Mouse (Mus musculus): ENCODE measurements around the gene Gmip. TPM values are rescaled to one million over a fixed set of nuclear protein-coding genes. Genes with fewer than 3 reads are reported as not detected.

Gene Gmip
- polyA plus RNA-seq, 1 experiment from 2014 or later: 7.3 TPM

DNA sequence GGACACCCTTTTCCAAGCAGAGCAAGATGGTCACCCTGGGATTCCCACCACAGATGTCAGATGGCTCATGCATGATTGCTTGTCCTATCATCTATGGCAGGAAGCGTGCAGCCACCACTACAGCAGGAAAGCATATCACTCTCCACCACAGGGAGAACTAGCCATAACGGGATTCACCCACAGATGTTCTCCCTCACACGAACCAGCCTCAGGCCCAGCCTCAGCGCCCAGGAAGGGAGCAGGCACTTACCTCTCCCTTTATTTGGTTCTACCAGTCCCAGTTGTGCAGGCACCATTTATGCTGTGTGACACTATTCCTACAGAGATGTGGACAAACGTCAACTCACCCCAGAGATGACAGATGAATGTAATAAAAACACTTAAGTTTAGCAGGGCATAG is 19.4 kb upstream of the Gmip start:
- Histone ChIP-seq H3K9me3 (ENCODE audit: control insufficient read depth, low read length) (no peaks in the 10 kb centered on the region), H3K27me3 (ENCODE audit: control insufficient read depth, insufficient read depth, low read length) (no peaks in the 10 kb centered on the region), H3K27ac (replicated peaks in 1 of 2; ENCODE audit: control insufficient read depth in 1 of 2, insufficient read depth in 1 of 2, low read depth in 2 of 2, low read length in 2 of 2) (no peak overlapping the region), H3K9ac (ENCODE audit: low read length) (no peak overlapping the region), H3K36me3 (ENCODE audit: control insufficient read depth, insufficient read depth, low read length) (peaks cover 8% of the 10 kb centered on the region), H3K4me1 (ENCODE audit: control insufficient read depth in 2 of 2, insufficient read depth in 2 of 2, low read length in 2 of 2) (peaks cover 4 to 19% of the 10 kb centered on the region in 2 experiments; a peak in 3 of 4 replicates), H3K4me2 (ENCODE audit: low read length) (no peak overlapping the region), H3K4me3 (ENCODE audit: control insufficient read depth in 1 of 2, insufficient read depth in 1 of 2, low read depth in 1 of 2, low read length in 2 of 2) (no peak overlapping the region)
- ATAC-seq (ENCODE audit: insufficient number of reproducible peaks, insufficient read depth, low FRiP score, low read depth): no peak
- 86% methylated on average over 5 of the region's 5 CpGs for WGBS

DNA sequence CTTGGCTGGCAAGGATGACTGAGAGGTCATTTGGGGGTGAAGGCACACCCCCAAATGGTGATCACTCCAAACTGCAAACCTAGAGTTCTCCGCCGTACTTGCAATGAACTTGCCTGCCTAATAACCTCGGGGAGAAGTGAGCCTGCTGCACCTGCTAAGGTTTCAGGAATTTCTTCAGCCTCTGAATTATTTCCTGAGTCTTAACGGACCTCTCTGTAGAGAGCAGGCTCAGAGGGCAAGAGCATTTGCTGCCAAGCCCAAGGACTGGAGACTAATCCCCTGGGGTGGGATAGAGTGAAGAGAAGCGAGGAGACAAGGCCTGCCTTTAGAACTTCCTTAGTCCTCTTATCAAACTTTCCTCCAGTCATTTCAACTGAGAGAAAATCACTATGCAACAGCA is 18.7 kb upstream of the Gmip start:
- Histone ChIP-seq H3K27me3 (ENCODE audit: control insufficient read depth, insufficient read depth, low read length) (no peaks in the 10 kb centered on the region), H3K4me2 (ENCODE audit: low read length) (peak overlapping the region; percentile 83; the same call in 1 of the 2 replicates), H3K9ac (ENCODE audit: low read length) (peak overlapping the region; percentile 90; the same call in 1 of the 2 replicates), H3K9me3 (ENCODE audit: control insufficient read depth, low read length) (no peaks in the 10 kb centered on the region), H3K27ac (replicated peaks in 1 of 2; ENCODE audit: control insufficient read depth in 1 of 2, insufficient read depth in 1 of 2, low read depth in 2 of 2, low read length in 2 of 2) (0 out of 4 replicates have a peak overlapping the region, but pooled peaks of 1 of the 2 experiments have one; percentile 86), H3K36me3 (ENCODE audit: control insufficient read depth, insufficient read depth, low read length) (peaks cover 15% of the 10 kb centered on the region), H3K4me1 (ENCODE audit: control insufficient read depth in 2 of 2, insufficient read depth in 2 of 2, low read length in 2 of 2) (peaks cover 4 to 19% of the 10 kb centered on the region in 2 experiments; a peak in 3 of 4 replicates), H3K4me3 (ENCODE audit: control insufficient read depth in 1 of 2, insufficient read depth in 1 of 2, low read depth in 1 of 2, low read length in 2 of 2) (peak overlapping the region in 1 of 2 experiments; percentile 82; a peak in 1 of 4 replicates)
- 50% methylated on average over 5 of the region's 5 CpGs for WGBS
- no peak for ATAC-seq (ENCODE audit: insufficient number of reproducible peaks, insufficient read depth, low FRiP score, low read depth)

DNA sequence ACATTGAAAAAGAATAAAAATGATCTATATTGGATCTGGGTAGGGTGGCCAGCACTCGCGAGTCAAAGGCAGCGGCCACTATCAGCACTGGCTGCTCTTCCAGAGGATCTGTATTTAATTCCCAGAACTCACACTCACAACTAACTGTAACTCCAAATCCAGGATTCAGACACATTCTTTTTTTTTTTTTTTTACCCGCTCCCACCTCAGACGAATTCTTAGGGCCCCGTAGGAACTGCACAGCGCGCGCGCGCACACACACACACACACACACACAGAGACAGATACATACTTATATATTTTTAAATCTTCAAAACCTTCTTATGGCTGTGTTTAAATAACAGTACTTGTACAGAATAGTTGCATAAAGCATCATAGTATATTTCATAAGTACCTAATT is 18.1 kb upstream of the Gmip start:
- WGBS: 27% methylated on average over 11 of the region's 11 CpGs
- H3K9ac ChIP-seq (ENCODE audit: low read length): peak overlapping the region; percentile 90
- no peaks in the 10 kb centered on the region for H3K27me3 ChIP-seq (ENCODE audit: control insufficient read depth, insufficient read depth, low read length)
- peak overlapping the region; percentile 73 to 82 for H3K4me3 ChIP-seq (ENCODE audit: control insufficient read depth in 1 of 2, insufficient read depth in 1 of 2, low read depth in 1 of 2, low read length in 2 of 2)
- no peak for ATAC-seq (ENCODE audit: insufficient number of reproducible peaks, insufficient read depth, low FRiP score, low read depth)
- H3K9me3 ChIP-seq (ENCODE audit: control insufficient read depth, low read length): no peaks in the 10 kb centered on the region
- peak overlapping the region; percentile 83 for H3K4me2 ChIP-seq (ENCODE audit: low read length)
- peaks cover 4 to 19% of the 10 kb centered on the region in 2 experiments; a peak in 3 of 4 replicates for H3K4me1 ChIP-seq (ENCODE audit: control insufficient read depth in 2 of 2, insufficient read depth in 2 of 2, low read length in 2 of 2)
- H3K27ac ChIP-seq (replicated peaks in 1 of 2; ENCODE audit: control insufficient read depth in 1 of 2, insufficient read depth in 1 of 2, low read depth in 2 of 2, low read length in 2 of 2): peak overlapping the region in 1 of 2 experiments; percentile 86; a peak in 2 of 4 replicates
- H3K36me3 ChIP-seq (ENCODE audit: control insufficient read depth, insufficient read depth, low read length): peaks cover 21% of the 10 kb centered on the region

DNA sequence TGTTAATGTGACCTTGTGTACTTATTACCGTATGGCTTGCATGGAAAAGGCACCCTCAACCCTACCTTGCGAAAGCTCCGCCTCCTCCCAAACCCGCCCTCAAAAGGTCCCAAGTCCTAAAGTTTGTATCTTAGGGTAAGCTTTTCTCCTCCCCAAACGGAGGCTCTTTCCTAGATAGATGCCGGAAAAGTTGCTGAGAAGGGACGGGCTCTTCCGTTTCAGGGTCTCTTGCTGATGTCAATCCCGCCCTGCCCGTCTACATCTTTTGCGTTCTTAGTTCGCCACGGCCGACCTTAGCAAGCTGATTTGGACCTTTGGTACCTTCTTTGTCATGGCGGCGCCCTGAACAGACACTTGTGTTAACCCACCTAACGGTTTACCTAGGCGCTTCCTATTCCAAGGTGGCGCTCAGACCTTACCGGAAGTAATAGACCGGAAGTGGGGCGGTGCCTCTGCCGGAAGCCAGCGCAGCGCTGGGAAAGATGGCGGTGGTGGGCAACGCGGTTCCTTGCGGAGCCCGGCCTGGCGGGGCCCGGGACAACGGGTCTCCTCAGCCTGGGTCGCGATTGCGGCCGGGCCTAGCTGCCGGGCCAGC is 17.6 kb upstream of the Gmip start, which contains the start of the genes Atp13a1 and Zfp866:
TSS of gene Atp13a1 (plus strand) at position 391 of the 595 bp plus-strand sequence.
TSS of gene Zfp866 (minus strand) at position 406 of the 595 bp plus-strand sequence.
- no peaks in the 10 kb centered on the region for H3K27me3 ChIP-seq (ENCODE audit: control insufficient read depth, insufficient read depth, low read length)
- under 1% methylated on average over 38 of the region's 38 CpGs for WGBS
- peak within 1 kb of the TSS; percentile 85 to 86 for H3K27ac ChIP-seq (replicated peaks in 1 of 2; ENCODE audit: control insufficient read depth in 1 of 2, insufficient read depth in 1 of 2, low read depth in 2 of 2, low read length in 2 of 2)

DNA sequence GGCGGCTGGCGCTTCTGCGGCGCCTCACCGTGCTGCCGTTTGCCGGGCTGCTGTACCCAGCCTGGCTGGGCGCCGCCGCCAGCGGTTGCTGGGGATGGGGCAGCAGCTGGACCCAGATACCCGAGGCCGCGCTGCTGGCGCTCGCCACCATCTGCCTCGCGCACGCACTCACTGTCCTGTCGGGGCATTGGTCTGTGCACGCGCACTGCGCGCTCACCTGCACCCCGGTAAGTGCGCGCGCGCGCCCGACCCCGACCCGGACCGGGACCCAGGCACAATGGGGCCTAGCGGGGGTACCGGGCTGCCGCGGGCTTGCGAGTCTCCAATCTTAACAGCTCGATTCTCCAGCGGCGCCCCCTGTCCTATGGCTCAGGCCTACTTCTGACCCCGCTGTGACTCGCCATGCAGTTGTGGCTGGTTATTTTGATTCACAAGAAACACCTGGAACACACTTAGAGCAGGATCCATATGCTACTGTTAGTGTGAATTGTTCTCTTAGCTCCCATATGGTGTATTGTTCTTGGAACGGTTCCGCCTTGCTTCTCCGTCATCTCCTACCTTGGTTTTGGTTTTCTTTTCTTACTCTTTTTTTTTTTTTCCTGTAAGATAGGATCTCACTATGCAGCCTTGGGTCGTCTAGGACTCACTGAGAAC is 16.9 kb upstream of the Gmip start:
- Histone ChIP-seq H3K9me3 (ENCODE audit: control insufficient read depth, low read length) (no peaks in the 10 kb centered on the region), H3K4me3 (ENCODE audit: control insufficient read depth in 1 of 2, insufficient read depth in 1 of 2, low read depth in 1 of 2, low read length in 2 of 2) (peak overlapping the region; percentile 73 to 82), H3K4me2 (ENCODE audit: low read length) (peak overlapping the region; percentile 83), H3K27me3 (ENCODE audit: control insufficient read depth, insufficient read depth, low read length) (no peaks in the 10 kb centered on the region), H3K4me1 (ENCODE audit: control insufficient read depth in 2 of 2, insufficient read depth in 2 of 2, low read length in 2 of 2) (peaks cover 4 to 19% of the 10 kb centered on the region in 2 experiments; a peak in 3 of 4 replicates), H3K27ac (replicated peaks in 1 of 2; ENCODE audit: control insufficient read depth in 1 of 2, insufficient read depth in 1 of 2, low read depth in 2 of 2, low read length in 2 of 2) (peak overlapping the region; percentile 63 to 86), H3K9ac (ENCODE audit: low read length) (peak overlapping the region; percentile 90), H3K36me3 (ENCODE audit: control insufficient read depth, insufficient read depth, low read length) (peaks cover 33% of the 10 kb centered on the region)
- peak; percentile 49; the same call in 1 of the 2 replicates for ATAC-seq (ENCODE audit: insufficient number of reproducible peaks, insufficient read depth, low FRiP score, low read depth)
- under 1% methylated on average over 40 of the region's 48 CpGs for WGBS

More for the DNA sequence above, 17.6 kb upstream of the Gmip start, which contains the start of the genes Atp13a1 and Zfp866:
- peaks cover 4 to 19% of the 10 kb centered on the region in 2 experiments; a peak in 3 of 4 replicates for H3K4me1 ChIP-seq (ENCODE audit: control insufficient read depth in 2 of 2, insufficient read depth in 2 of 2, low read length in 2 of 2)
- peak within 1 kb of the TSS; percentile 83 for H3K4me2 ChIP-seq (ENCODE audit: low read length)
- peaks cover 26% of the 10 kb centered on the region for H3K36me3 ChIP-seq (ENCODE audit: control insufficient read depth, insufficient read depth, low read length)
- H3K4me3 ChIP-seq (ENCODE audit: control insufficient read depth in 1 of 2, insufficient read depth in 1 of 2, low read depth in 1 of 2, low read length in 2 of 2): peak within 1 kb of the TSS; percentile 73 to 82
- H3K9ac ChIP-seq (ENCODE audit: low read length): peak within 1 kb of the TSS; percentile 90
- H3K9me3 ChIP-seq (ENCODE audit: control insufficient read depth, low read length): no peaks in the 10 kb centered on the region
- ATAC-seq (ENCODE audit: insufficient number of reproducible peaks, insufficient read depth, low FRiP score, low read depth): peak; percentile 82

DNA sequence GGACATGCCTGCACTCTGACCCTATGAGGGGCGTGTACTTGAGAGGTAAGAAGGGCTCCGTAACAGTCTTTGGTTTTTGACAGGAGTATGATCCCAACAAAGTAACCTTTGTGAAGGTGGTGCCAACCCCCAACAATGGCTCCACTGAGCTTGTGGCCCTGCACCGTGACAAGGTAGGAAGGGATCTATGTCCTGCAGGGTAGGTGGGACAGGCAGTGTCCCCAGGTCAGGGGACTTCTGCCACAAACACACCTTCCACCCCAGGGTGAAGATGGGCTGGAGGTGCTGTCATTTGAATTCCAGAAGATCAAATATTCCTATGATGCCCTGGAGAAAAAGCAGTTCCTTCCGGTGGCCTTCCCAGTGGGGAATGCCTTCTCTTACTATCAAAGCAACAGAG is 14.8 kb upstream of the Gmip start:
- ATAC-seq (ENCODE audit: insufficient number of reproducible peaks, insufficient read depth, low FRiP score, low read depth): no peak
- no peaks in the 10 kb centered on the region for H3K9me3 ChIP-seq (ENCODE audit: control insufficient read depth, low read length)
- H3K4me2 ChIP-seq (ENCODE audit: low read length): no peak overlapping the region
- H3K4me3 ChIP-seq (ENCODE audit: control insufficient read depth in 1 of 2, insufficient read depth in 1 of 2, low read depth in 1 of 2, low read length in 2 of 2): no peak overlapping the region
- no peak overlapping the region for H3K9ac ChIP-seq (ENCODE audit: low read length)
- H3K36me3 ChIP-seq (ENCODE audit: control insufficient read depth, insufficient read depth, low read length): peaks cover 54% of the 10 kb centered on the region
- WGBS: 96% methylated on average over 4 of the region's 4 CpGs
- H3K27me3 ChIP-seq (ENCODE audit: control insufficient read depth, insufficient read depth, low read length): no peaks in the 10 kb centered on the region
- peaks cover 4 to 19% of the 10 kb centered on the region in 2 experiments; a peak in 3 of 4 replicates for H3K4me1 ChIP-seq (ENCODE audit: control insufficient read depth in 2 of 2, insufficient read depth in 2 of 2, low read length in 2 of 2)
- no peak overlapping the region for H3K27ac ChIP-seq (replicated peaks in 1 of 2; ENCODE audit: control insufficient read depth in 1 of 2, insufficient read depth in 1 of 2, low read depth in 2 of 2, low read length in 2 of 2)

DNA sequence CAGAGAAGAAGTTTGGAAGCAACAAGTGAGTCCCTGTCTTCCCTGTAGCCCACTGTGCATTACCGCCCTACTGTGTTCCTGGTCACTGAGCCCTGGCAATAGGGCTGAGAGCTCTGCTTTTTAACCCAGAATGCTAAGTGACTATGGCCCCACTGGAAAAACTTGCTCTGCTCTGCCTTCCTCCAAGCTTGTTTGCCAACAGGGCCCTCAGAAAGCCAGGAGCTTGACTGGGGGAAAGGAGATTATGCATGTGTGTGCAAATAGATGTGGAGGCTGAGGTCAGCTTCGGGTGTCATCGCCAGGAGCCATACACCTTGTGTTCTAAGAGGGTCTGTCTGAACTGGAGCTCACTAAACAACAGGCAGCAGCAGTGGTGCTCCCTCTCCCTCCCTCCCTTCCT is 14.4 kb upstream of the Gmip start:
- Histone ChIP-seq H3K9me3 (ENCODE audit: control insufficient read depth, low read length) (no peaks in the 10 kb centered on the region), H3K36me3 (ENCODE audit: control insufficient read depth, insufficient read depth, low read length) (peaks cover 58% of the 10 kb centered on the region), H3K9ac (ENCODE audit: low read length) (no peak overlapping the region), H3K27ac (replicated peaks in 1 of 2; ENCODE audit: control insufficient read depth in 1 of 2, insufficient read depth in 1 of 2, low read depth in 2 of 2, low read length in 2 of 2) (no peak overlapping the region), H3K4me2 (ENCODE audit: low read length) (no peak overlapping the region), H3K4me1 (ENCODE audit: control insufficient read depth in 2 of 2, insufficient read depth in 2 of 2, low read length in 2 of 2) (peaks cover 4 to 19% of the 10 kb centered on the region in 2 experiments; a peak in 3 of 4 replicates), H3K4me3 (ENCODE audit: control insufficient read depth in 1 of 2, insufficient read depth in 1 of 2, low read depth in 1 of 2, low read length in 2 of 2) (no peak overlapping the region), H3K27me3 (ENCODE audit: control insufficient read depth, insufficient read depth, low read length) (no peaks in the 10 kb centered on the region)
- WGBS: 94% methylated on average over 3 of the region's 3 CpGs
- ATAC-seq (ENCODE audit: insufficient number of reproducible peaks, insufficient read depth, low FRiP score, low read depth): no peak
